Mouse (Mus musculus): ENCODE results near the gene Gjb5. TPM values are rescaled to one million over a fixed set of nuclear protein-coding genes. Genes with fewer than 3 reads are reported as not detected.

The Gjb5 gene
- polyA plus RNA-seq, 1 experiment from 2014 or later, result 0.12 TPM

DNA sequence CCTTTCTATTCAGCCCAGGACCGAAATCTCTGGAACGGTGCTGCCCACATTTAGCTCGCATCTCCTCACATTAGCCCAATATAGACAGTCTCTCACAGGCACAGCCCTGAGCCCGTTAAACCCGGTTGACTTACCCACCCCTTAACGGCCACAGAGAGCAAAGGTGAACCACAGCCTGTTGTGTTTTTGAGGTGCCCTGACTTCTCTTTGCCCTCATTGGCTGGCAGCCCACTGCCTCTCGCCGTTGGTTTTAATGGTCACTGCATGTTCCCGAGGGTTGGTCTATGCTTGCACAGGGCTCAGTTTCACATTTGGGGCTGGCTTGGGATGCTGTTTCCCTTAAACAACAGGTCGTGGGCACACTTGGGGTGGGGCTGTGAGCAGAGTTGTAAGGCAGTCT lies 33.7 kb downstream of the Gjb5 start:
- no peak overlapping the region for H3K27ac ChIP-seq (replicated peaks)
- no peak overlapping the region for H3K4me2 ChIP-seq
- H3K4me3 ChIP-seq, result no peak overlapping the region
- H3K4me1 ChIP-seq (replicated peaks), result no peaks in the 10 kb centered on the region
- no peaks in the 10 kb centered on the region for H3K9me3 ChIP-seq
- H3K36me3 ChIP-seq, result no peaks in the 10 kb centered on the region
- 78% methylated on average over 10 of the region's 10 CpGs for WGBS
- peak; percentile 16; the same call in 1 of the 2 replicates for ATAC-seq (ENCODE audit: low FRiP score, low read depth)
- H3K27me3 ChIP-seq, result peaks cover 5% of the 10 kb centered on the region; the same call in 1 of the 2 replicates
- no peak overlapping the region for H3K9ac ChIP-seq

DNA sequence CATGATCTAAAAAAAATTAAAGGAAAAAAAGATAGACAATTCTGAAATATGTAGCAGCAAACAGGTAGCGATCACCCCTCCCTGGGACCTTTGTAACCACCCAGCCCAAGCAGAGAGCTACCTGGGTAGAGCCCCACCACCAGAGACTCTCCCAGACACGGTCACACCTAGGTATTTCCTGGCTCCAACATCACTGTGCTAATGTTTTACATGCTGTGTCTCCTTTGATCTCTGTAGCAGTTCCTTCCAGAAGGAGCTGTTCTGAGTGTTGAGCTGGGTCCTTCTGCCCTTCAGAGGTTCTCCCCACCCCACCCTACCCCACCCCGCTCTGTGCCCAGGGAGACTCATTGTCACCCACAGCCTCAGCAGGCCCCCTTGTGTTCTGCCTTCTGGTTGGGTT lies 34.3 kb downstream of the Gjb5 start:
- H3K9me3 ChIP-seq, result no peaks in the 10 kb centered on the region

DNA sequence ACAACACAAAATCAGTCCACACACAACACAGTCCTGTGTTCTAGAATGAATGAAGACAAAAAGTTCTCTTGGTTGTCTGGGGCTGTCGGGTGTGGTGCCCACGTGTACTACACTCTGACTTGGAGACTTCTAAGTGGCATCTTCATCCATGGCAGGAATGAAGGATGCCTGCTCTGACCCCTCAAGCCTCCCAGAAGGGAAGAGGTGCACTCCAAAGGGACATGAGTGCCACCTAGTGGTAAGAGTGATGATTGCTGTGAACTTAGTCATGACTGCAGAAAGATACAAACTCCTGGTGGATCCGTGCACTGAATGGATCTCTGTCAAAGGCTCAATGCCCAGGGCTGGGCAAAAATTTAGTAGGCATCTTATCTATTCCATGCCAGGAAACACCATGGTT lies 38.4 kb downstream of the Gjb5 start:
- Histone ChIP-seq H3K36me3 (no peaks in the 10 kb centered on the region), H3K4me2 (no peak overlapping the region), H3K4me1 (replicated peaks) (no peaks in the 10 kb centered on the region), H3K9ac (no peak overlapping the region), H3K27ac (replicated peaks) (no peak overlapping the region), H3K27me3 (no peaks in the 10 kb centered on the region), H3K9me3 (no peaks in the 10 kb centered on the region), H3K4me3 (no peak overlapping the region)
- ATAC-seq (ENCODE audit: low FRiP score, low read depth), result peak; percentile 45; the same call in 1 of the 2 replicates
- WGBS, result 7% methylated on average over 3 of the region's 3 CpGs

More for the DNA sequence above, 34.3 kb downstream of the Gjb5 start:
- no peaks in the 10 kb centered on the region for H3K36me3 ChIP-seq
- H3K4me1 ChIP-seq (replicated peaks), result no peaks in the 10 kb centered on the region
- H3K4me2 ChIP-seq, result no peak overlapping the region
- WGBS, result 82% methylated on average over 3 of the region's 3 CpGs
- ATAC-seq (ENCODE audit: low FRiP score, low read depth), result no peak
- H3K4me3 ChIP-seq, result no peak overlapping the region
- no peak overlapping the region for H3K27ac ChIP-seq (replicated peaks)
- H3K9ac ChIP-seq, result no peak overlapping the region
- H3K27me3 ChIP-seq, result peaks cover 5% of the 10 kb centered on the region; the same call in 1 of the 2 replicates

DNA sequence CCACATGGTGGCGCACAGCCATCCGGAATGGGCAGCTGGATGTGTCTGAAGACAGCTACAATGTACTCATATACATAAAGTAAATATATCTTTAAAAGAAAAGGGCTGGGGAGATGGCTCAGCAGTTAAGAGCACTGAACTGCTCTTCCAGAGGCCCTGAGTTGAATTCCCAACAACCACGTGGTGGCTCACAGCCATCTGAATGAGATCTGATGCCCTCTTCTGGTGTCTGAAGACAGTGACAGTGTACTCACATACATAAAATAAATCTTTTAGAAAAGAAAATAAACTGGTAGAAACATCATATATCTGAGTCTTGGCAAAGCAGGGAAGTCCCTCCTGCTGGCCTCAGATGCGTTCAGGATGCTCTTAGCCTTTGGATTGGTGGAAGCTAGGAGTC lies 40.8 kb downstream of the Gjb5 start:
- H3K4me2 ChIP-seq, result no peak overlapping the region
- no peaks in the 10 kb centered on the region for H3K36me3 ChIP-seq
- WGBS, result 63% methylated on average over 4 of the region's 4 CpGs
- no peak overlapping the region for H3K4me3 ChIP-seq
- ATAC-seq (ENCODE audit: low FRiP score, low read depth), result no peak
- H3K27me3 ChIP-seq, result 0 out of 2 replicates have a peak, but pooled peaks cover 5% of the 10 kb centered on the region
- peaks cover 16% of the 10 kb centered on the region for H3K4me1 ChIP-seq (replicated peaks)
- H3K9ac ChIP-seq, result no peak overlapping the region
- H3K27ac ChIP-seq (replicated peaks), result no peak overlapping the region
- H3K9me3 ChIP-seq, result no peaks in the 10 kb centered on the region

DNA sequence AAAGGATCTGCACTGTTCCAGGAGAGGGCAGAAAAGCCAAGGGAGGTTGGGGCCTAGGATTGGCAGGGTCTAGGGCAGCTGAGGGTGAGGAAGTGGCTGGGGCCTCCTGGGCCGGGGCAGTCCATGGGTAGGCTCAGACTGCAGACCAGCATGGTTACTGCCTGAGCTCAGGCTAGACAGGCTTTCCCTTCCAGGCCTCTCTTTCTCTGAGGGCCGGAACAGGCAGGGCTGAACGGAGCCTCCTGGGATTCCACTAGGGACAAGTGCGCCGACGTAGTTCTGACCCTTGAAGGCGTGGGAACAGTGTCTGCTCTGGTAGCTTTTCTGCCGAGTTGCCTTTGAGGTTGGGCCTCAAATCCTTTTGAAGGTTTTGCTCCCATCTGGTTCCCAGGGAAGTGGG lies 42.2 kb downstream of the Gjb5 start:
- 88% methylated on average over 8 of the region's 8 CpGs for WGBS
- H3K9ac ChIP-seq, result no peak overlapping the region

DNA sequence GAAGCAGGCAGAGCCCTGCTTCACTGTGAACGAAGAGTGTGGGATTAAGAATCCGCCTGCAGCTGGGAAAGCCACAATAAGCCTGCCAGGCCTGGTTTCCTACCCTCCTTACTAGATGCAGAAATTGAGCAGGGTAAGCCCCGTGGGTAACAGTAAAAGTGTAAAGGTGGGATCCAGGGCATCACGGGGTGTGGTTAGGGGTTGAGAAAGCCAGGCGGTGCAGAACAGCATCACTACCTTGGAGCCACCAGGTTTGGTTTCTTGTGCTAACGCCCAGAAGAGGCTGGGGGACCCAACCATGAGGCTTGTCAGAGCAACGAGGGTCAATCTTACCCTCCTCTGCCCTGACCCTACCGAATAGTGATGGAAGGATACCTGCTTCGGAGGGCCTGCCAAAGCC lies 43.4 kb downstream of the Gjb5 start:
- no peak for ATAC-seq (ENCODE audit: low FRiP score, low read depth)
- Histone ChIP-seq H3K9me3 (no peaks in the 10 kb centered on the region), H3K27me3 (0 out of 2 replicates have a peak, but pooled peaks cover 5% of the 10 kb centered on the region), H3K4me2 (peak overlapping the region; percentile 94), H3K27ac (replicated peaks) (no peak overlapping the region), H3K4me1 (replicated peaks) (peaks cover 16% of the 10 kb centered on the region), H3K9ac (no peak overlapping the region), H3K4me3 (peak overlapping the region; percentile 58; the same call in 1 of the 2 replicates), H3K36me3 (no peaks in the 10 kb centered on the region)
- 50% methylated on average over 9 of the region's 9 CpGs for WGBS

More for the DNA sequence above, 42.2 kb downstream of the Gjb5 start:
- Histone ChIP-seq H3K9me3 (no peaks in the 10 kb centered on the region), H3K4me1 (replicated peaks) (peaks cover 16% of the 10 kb centered on the region), H3K27ac (replicated peaks) (no peak overlapping the region), H3K4me3 (no peak overlapping the region), H3K36me3 (no peaks in the 10 kb centered on the region), H3K4me2 (no peak overlapping the region), H3K27me3 (0 out of 2 replicates have a peak, but pooled peaks cover 5% of the 10 kb centered on the region)
- no peak for ATAC-seq (ENCODE audit: low FRiP score, low read depth)

DNA sequence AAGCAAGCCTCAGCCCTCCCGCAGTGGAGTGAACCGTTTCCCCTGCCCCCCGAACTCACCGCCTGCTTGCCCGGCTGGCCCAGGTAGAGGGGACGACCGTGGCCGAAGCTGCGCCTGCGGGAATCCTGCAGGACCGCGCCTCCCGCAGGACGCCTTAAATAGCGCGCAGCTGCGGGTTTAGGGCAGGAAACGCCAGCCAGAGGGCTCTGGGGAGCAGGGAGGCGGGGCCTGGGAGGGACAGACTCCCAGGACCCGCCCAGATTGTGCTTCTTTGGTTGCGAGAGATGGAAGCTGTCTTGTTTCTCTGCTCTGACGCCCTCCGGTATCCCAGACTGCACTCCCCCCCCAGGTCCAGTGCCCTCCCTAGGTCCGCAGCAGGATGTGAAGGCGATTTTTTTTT lies 44.1 kb downstream of the Gjb5 start, which contains the start of gene Gja4:
Gja4 (minus strand) TSS at position 179 of the 400 bp plus-strand sequence.
- H3K27ac ChIP-seq (replicated peaks), result 0 out of 2 replicates have a peak within 1 kb of the TSS, but pooled peaks have one; percentile 36
- WGBS, result under 1% methylated on average over 25 of the region's 25 CpGs

DNA sequence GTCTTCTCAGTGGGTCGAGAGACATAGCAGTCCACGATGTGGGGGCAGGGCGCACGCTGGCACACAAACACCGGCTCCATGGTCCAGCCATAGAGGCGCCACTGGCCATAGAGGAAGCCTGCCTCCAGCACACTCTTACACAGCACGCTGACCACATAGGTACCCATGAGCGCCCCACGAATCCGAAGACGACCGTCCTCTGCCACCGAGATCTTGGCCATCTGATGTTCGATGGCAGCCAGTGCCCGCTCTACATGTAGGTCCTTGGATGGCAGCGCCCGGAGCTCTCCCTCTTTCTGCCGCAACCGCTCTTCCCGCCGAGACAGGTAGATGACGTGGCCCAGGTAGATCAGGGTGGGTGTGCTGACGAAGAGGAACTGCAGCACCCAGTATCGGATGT lies 45.6 kb downstream of the Gjb5 start:
- 69% methylated on average over 24 of the region's 24 CpGs for WGBS
- Histone ChIP-seq H3K4me1 (replicated peaks) (peaks cover 16% of the 10 kb centered on the region), H3K4me2 (peak overlapping the region; percentile 94), H3K27me3 (0 out of 2 replicates have a peak, but pooled peaks cover 5% of the 10 kb centered on the region), H3K9ac (no peak overlapping the region), H3K9me3 (no peaks in the 10 kb centered on the region), H3K36me3 (no peaks in the 10 kb centered on the region), H3K4me3 (no peak overlapping the region), H3K27ac (replicated peaks) (no peak overlapping the region)
- no peak for ATAC-seq (ENCODE audit: low FRiP score, low read depth)

More for the DNA sequence above, 44.1 kb downstream of the Gjb5 start, which contains the start of gene Gja4:
- Histone ChIP-seq H3K4me2 (peak within 1 kb of the TSS; percentile 94), H3K9ac (peak within 1 kb of the TSS; percentile 62), H3K27me3 (0 out of 2 replicates have a peak, but pooled peaks cover 5% of the 10 kb centered on the region), H3K4me3 (peak within 1 kb of the TSS; percentile 58), H3K36me3 (no peaks in the 10 kb centered on the region), H3K4me1 (replicated peaks) (peaks cover 16% of the 10 kb centered on the region), H3K9me3 (no peaks in the 10 kb centered on the region)
- ATAC-seq (ENCODE audit: low FRiP score, low read depth), result peak; percentile 87

DNA sequence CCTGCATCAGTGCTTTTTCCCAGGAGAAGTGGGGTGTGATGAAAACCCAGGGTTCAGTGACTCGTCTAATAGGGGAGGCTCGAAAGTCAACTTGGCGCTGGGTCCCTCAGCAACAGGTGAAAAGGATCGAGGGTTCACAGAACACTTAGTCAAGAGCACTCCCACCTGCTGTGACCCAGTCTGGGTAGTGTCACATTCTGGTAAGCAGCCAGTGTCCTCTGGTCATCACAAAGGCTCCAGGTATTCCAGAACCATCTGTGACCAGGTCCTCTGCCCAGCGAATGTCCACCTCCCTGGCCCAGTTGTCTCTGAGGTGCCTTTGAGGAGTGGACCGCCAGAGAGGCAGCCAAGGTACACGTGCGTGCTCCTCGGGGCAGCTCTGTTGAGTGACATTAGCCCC lies 46.4 kb downstream of the Gjb5 start:
- Histone ChIP-seq H3K36me3 (no peaks in the 10 kb centered on the region), H3K4me2 (peak overlapping the region; percentile 94; the same call in 1 of the 2 replicates), H3K27ac (replicated peaks) (no peak overlapping the region), H3K27me3 (0 out of 2 replicates have a peak, but pooled peaks cover 5% of the 10 kb centered on the region), H3K9ac (no peak overlapping the region), H3K9me3 (no peaks in the 10 kb centered on the region), H3K4me3 (no peak overlapping the region), H3K4me1 (replicated peaks) (peaks cover 16% of the 10 kb centered on the region)
- no peak for ATAC-seq (ENCODE audit: low FRiP score, low read depth)
- 49% methylated on average over 9 of the region's 9 CpGs for WGBS

DNA sequence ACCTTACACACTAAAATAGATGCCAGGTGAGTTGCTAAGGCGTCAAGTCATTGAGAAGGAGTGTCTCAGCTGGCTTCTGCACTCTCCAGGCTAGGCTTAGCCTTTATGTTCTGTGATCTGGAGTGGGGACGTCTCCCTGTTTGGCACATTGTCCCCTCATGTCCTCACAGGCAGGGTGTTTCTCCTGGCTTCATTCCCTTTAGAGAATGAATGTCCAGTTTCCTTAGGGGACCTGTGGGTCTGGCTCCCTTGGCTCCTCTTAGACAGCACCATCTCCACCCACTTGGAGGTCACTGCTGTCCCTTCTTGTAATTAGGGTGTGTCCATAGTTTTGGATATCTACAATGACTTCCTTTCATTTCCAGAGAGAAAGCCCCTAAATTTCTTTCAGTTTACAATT lies 51.1 kb downstream of the Gjb5 start:
- Histone ChIP-seq H3K27ac (replicated peaks) (no peak overlapping the region), H3K9me3 (no peaks in the 10 kb centered on the region), H3K4me3 (no peak overlapping the region), H3K4me1 (replicated peaks) (no peaks in the 10 kb centered on the region), H3K4me2 (no peak overlapping the region), H3K9ac (no peak overlapping the region), H3K27me3 (no peaks in the 10 kb centered on the region), H3K36me3 (no peaks in the 10 kb centered on the region)
- WGBS, result 72% methylated on average over 2 of the region's 2 CpGs
- no peak for ATAC-seq (ENCODE audit: low FRiP score, low read depth)

Data from hindbrain, embryonic 15.5 days (tissue).